Mouse (Mus musculus): ENCODE data around the gene Tet3. TPM values are rescaled to one million over a fixed set of nuclear protein-coding genes. Genes with fewer than 3 reads are reported as not detected.
"Not testable (repeated sequence)": the region's sequence is repeated elsewhere in the genome, so short reads cannot be mapped to it uniquely, and the experiment has no call there.

Tet3 gene
- polyA plus RNA-seq, 1 experiment from 2014 or later, result 63.1 TPM

- Histone ChIP-seq H3K36me3 (peaks cover 34% of the 10 kb centered on the region), H3K4me3 (no peak overlapping the region), H3K4me1 (peaks cover 15% of the 10 kb centered on the region), H3K27ac (no peak overlapping the region), H3K4me2 (replicated peaks) (no peak overlapping the region), H3K9ac (0 out of 2 replicates have a peak overlapping the region, but pooled peaks have one; percentile 31), H3K27me3 (no peaks in the 10 kb centered on the region), H3K9me3 (no peaks in the 10 kb centered on the region)
- ATAC-seq (ENCODE audit: low FRiP score, low read depth), result no peak
- 91% methylated on average over 16 of the region's 16 CpGs for WGBS
Observed at GRCm38 (mm10) chr6:83350851-83351405, 108.0 kb downstream of the Tet3 start.

GRCm38 (mm10) chr6:83350172-83350571 lies 108.7 kb downstream of the Tet3 start:
- H3K9ac ChIP-seq, result peak overlapping the region; percentile 96
- no peaks in the 10 kb centered on the region for H3K9me3 ChIP-seq
- H3K4me3 ChIP-seq, result peak overlapping the region; percentile 89
- ATAC-seq (ENCODE audit: low FRiP score, low read depth), result no peak
- no peaks in the 10 kb centered on the region for H3K27me3 ChIP-seq
- no peak overlapping the region for H3K27ac ChIP-seq
- WGBS, result 85% methylated on average over 7 of the region's 7 CpGs
- H3K4me2 ChIP-seq (replicated peaks), result peak overlapping the region; percentile 79
- H3K36me3 ChIP-seq, result peaks cover 27% of the 10 kb centered on the region
- H3K4me1 ChIP-seq, result peaks cover 15% of the 10 kb centered on the region

GRCm38 (mm10) chr6:83349274-83349958 lies 109.5 kb downstream of the Tet3 start:
- H3K4me3 ChIP-seq, result peak overlapping the region; percentile 89
- peak overlapping the region; percentile 79 for H3K4me2 ChIP-seq (replicated peaks)
- H3K27ac ChIP-seq, result no peak overlapping the region
- H3K27me3 ChIP-seq, result no peaks in the 10 kb centered on the region
- H3K9me3 ChIP-seq, result no peaks in the 10 kb centered on the region
- H3K9ac ChIP-seq, result peak overlapping the region; percentile 96
- peaks cover 15% of the 10 kb centered on the region for H3K4me1 ChIP-seq
- peak; percentile 94 for ATAC-seq (ENCODE audit: low FRiP score, low read depth)
- WGBS, result under 1% methylated on average over 53 of the region's 53 CpGs
- H3K36me3 ChIP-seq, result peaks cover 19% of the 10 kb centered on the region

GRCm38 (mm10) chr6:83348873-83349272 lies 110.0 kb downstream of the Tet3 start, which contains the start of gene Bola3:
Gene Bola3 (plus strand): TSS chr6:83349147.
- Histone ChIP-seq H3K36me3 (peaks cover 15% of the 10 kb centered on the region), H3K4me3 (peak within 1 kb of the TSS; percentile 89), H3K9ac (peak within 1 kb of the TSS; percentile 96), H3K4me2 (replicated peaks) (peak within 1 kb of the TSS; percentile 79), H3K9me3 (no peaks in the 10 kb centered on the region), H3K27ac (no peak within 1 kb of the TSS), H3K27me3 (no peaks in the 10 kb centered on the region), H3K4me1 (peaks cover 15% of the 10 kb centered on the region)
- 28% methylated on average over 6 of the region's 6 CpGs for WGBS
- ATAC-seq (ENCODE audit: low FRiP score, low read depth), result no peak; the same call in 1 of the 2 replicates

- no peaks in the 10 kb centered on the region for H3K27me3 ChIP-seq
- H3K36me3 ChIP-seq, result peaks cover 11% of the 10 kb centered on the region
- no peak overlapping the region for H3K9ac ChIP-seq
- no peak overlapping the region for H3K27ac ChIP-seq
- H3K4me2 ChIP-seq (replicated peaks), result no peak overlapping the region
- no peaks in the 10 kb centered on the region for H3K9me3 ChIP-seq
- no peak overlapping the region for H3K4me3 ChIP-seq
- peaks cover 15% of the 10 kb centered on the region for H3K4me1 ChIP-seq
- WGBS, result 71% methylated on average over 3 of the region's 3 CpGs
- ATAC-seq (ENCODE audit: low FRiP score, low read depth), result no peak
Observed at GRCm38 (mm10) chr6:83347916-83348315, 111.0 kb downstream of the Tet3 start.

GRCm38 (mm10) chr6:83345285-83345684 lies 113.6 kb downstream of the Tet3 start:
- not testable (repeated sequence) for H3K27me3 ChIP-seq; H3K4me3 ChIP-seq; H3K27ac ChIP-seq; ATAC-seq (ENCODE audit: low FRiP score, low read depth); H3K9me3 ChIP-seq; H3K4me2 ChIP-seq (replicated peaks); H3K9ac ChIP-seq
- H3K36me3 ChIP-seq, result peaks cover 34% of the 10 kb centered on the region
- H3K4me1 ChIP-seq, result peaks cover 12% of the 10 kb centered on the region
- 93% methylated on average over 8 of the region's 8 CpGs for WGBS

GRCm38 (mm10) chr6:83342957-83343356 lies 115.9 kb downstream of the Tet3 start:
- Histone ChIP-seq H3K4me2 (replicated peaks) (no peak overlapping the region), H3K4me1 (no peaks in the 10 kb centered on the region), H3K36me3 (peaks cover 54% of the 10 kb centered on the region), H3K27me3 (no peaks in the 10 kb centered on the region), H3K9ac (no peak overlapping the region), H3K9me3 (no peaks in the 10 kb centered on the region), H3K4me3 (no peak overlapping the region), H3K27ac (no peak overlapping the region)
- no peak for ATAC-seq (ENCODE audit: low FRiP score, low read depth)
- 92% methylated on average over 2 of the region's 2 CpGs for WGBS

- Histone ChIP-seq H3K9me3 (no peaks in the 10 kb centered on the region), H3K27ac (no peak overlapping the region), H3K4me3 (no peak overlapping the region), H3K36me3 (peaks cover 58% of the 10 kb centered on the region), H3K4me1 (no peaks in the 10 kb centered on the region), H3K27me3 (no peaks in the 10 kb centered on the region), H3K4me2 (replicated peaks) (no peak overlapping the region), H3K9ac (no peak overlapping the region)
- 80% methylated on average over 3 of the region's 3 CpGs for WGBS
- no peak for ATAC-seq (ENCODE audit: low FRiP score, low read depth)
Observed at GRCm38 (mm10) chr6:83341387-83341786, 117.5 kb downstream of the Tet3 start.

GRCm38 (mm10) chr6:83327591-83328190 lies 131.2 kb downstream of the Tet3 start:
- WGBS, result 89% methylated on average over 3 of the region's 3 CpGs
- ATAC-seq (ENCODE audit: low FRiP score, low read depth), result no peak
- peaks cover 32% of the 10 kb centered on the region for H3K36me3 ChIP-seq

GRCm38 (mm10) chr6:83326761-83327160 lies 132.1 kb downstream of the Tet3 start:
- peak overlapping the region; percentile 77 for H3K9ac ChIP-seq
- no peak for ATAC-seq (ENCODE audit: low FRiP score, low read depth)
- WGBS, result 69% methylated on average over 6 of the region's 6 CpGs

More at GRCm38 (mm10) chr6:83327591-83328190, 131.2 kb downstream of the Tet3 start:
- Histone ChIP-seq H3K9ac (no peak overlapping the region), H3K4me1 (peaks cover 12% of the 10 kb centered on the region), H3K4me2 (replicated peaks) (peak overlapping the region; percentile 74; the same call in 1 of the 2 replicates), H3K4me3 (no peak overlapping the region), H3K27me3 (no peaks in the 10 kb centered on the region), H3K9me3 (no peaks in the 10 kb centered on the region), H3K27ac (no peak overlapping the region)

GRCm38 (mm10) chr6:83326394-83326736 lies 132.5 kb downstream of the Tet3 start:
- Histone ChIP-seq H3K4me3 (peak overlapping the region; percentile 58), H3K4me1 (peaks cover 12% of the 10 kb centered on the region), H3K9ac (peak overlapping the region; percentile 77), H3K9me3 (no peaks in the 10 kb centered on the region), H3K27ac (peak overlapping the region; percentile 90; the same call in 1 of the 2 replicates), H3K27me3 (no peaks in the 10 kb centered on the region), H3K36me3 (peaks cover 20% of the 10 kb centered on the region), H3K4me2 (replicated peaks) (peak overlapping the region; percentile 74)
- WGBS, result 10% methylated on average over 6 of the region's 6 CpGs
- ATAC-seq (ENCODE audit: low FRiP score, low read depth), result no peak; the same call in 1 of the 2 replicates

More at GRCm38 (mm10) chr6:83326761-83327160, 132.1 kb downstream of the Tet3 start:
- Histone ChIP-seq H3K27me3 (no peaks in the 10 kb centered on the region), H3K27ac (no peak overlapping the region), H3K4me2 (replicated peaks) (peak overlapping the region; percentile 74), H3K4me3 (peak overlapping the region; percentile 58), H3K36me3 (peaks cover 24% of the 10 kb centered on the region), H3K9me3 (no peaks in the 10 kb centered on the region), H3K4me1 (peaks cover 12% of the 10 kb centered on the region)

All from limb, embryonic 13.5 days (tissue).